Mouse (Mus musculus): ENCODE data around the gene Gm17018.

Gm17018 gene

GRCm38 (mm10) chr19:45549128-45549915 lies 11.1 kb upstream of the Gm17018 start:
- in situ Hi-C loops (cut with MboI, MseI): loop anchor here (5.0 kb wide), 1 partner anchor 312 kb away; the partner anchor contains the start of gene Lbx1

DNA sequence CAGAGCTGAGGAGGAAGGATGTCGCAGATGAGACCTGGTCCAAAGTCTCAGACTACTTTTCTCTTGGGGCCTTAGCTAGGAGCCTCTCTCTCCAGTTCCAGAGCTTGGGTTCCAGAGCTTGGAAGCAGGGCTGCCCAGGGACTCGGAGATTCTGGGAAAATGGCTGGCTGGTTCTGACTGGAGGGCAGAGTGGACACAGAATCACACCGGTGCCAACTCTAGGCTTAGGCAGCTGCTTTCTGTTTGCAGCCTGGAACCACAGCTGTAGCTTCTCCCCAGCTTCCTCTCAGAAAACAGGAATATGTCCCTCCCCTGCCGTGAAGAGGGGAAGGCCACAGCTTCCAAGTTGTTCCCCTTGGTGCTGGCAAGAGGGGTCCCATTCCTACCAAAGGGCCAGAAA lies 10.5 kb upstream of the Gm17018 start:
- in situ Hi-C loops (cut with MboI, MseI): loop anchor here (5.0 kb wide), 1 partner anchor 313 kb away; the partner anchor contains the start of gene Lbx1

- in situ Hi-C loops (cut with MboI, MseI): no loop called here
Measured at GRCm38 (mm10) chr19:45552187-45552586, 8.2 kb upstream of the Gm17018 start.

GRCm38 (mm10) chr19:45554136-45554535 lies 6.3 kb upstream of the Gm17018 start:
- in situ Hi-C loops (cut with MboI, MseI): no loop called here

DNA sequence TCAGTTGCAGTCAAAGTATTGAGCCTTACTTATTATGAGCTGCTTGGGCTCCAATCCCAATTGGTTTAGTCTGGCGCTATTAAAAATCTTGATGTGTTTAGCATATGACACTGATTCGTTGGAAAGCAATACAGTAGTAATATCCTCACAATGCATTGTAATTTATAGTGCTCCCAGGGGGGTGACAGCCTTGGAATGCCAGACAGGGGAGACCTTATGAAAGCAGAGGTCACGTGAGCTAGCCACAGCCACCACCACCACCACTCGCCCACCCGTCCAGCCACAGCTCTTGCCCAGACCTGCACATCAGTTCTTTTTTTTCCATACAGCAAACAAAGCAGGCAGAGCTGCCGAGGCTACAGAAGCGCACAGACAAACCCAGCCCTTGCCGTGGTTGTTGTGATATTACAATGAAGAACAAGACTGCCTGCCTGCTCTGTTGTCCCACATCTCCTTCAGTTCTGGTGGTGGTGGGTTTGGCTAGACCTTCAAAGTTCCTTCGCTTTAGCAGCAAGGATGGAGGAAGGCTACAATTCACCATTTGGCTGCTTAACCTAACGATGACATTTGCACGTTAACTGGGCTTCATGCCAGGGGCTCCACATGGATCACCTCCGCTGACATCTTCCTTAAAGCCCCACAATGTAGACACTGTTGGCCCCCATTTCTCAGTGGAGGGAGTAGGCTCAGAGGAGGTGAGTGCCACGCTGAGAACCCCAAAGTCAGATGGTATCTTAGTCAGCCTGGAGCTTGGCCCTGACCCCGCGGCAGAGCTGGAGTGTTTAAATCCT lies 5.7 kb downstream of the Gm17018 start:
- in situ Hi-C loops (cut with MboI, MseI): no loop called here

- in situ Hi-C loops (cut with MboI, MseI): no loop called here
Measured at GRCm38 (mm10) chr19:45567367-45567766, 7.0 kb downstream of the Gm17018 start.

GRCm38 (mm10) chr19:45573033-45573432 lies 12.6 kb downstream of the Gm17018 start:
- in situ Hi-C loops (cut with MboI, MseI): loop anchor here (5.0 kb wide), 1 partner anchor 174 kb away; the partner anchor contains the start of gene Npm3

DNA sequence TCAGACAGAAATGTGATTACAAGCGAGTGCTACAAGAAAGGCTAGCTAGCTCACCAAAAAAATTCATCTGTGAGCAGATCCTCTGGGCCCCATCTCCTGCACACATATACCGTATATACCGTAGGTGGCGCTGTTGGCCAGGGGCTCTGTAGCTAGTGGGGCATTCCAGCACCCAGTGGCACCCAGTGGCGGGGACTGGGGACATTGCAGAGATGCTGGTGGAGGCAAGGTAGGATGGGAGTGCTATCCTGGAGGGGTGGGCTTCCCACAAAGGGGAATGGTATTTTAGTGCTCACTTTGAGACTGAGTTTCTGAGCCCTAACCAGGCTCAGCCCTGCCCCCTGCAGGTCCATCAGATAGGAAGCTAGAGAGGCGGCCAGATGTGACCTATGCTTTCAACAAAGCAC lies 13.4 kb downstream of the Gm17018 start:
- in situ Hi-C loops (cut with MboI, MseI): loop anchor here (5.0 kb wide), 1 partner anchor 173 kb away; the partner anchor contains the start of gene Npm3

DNA sequence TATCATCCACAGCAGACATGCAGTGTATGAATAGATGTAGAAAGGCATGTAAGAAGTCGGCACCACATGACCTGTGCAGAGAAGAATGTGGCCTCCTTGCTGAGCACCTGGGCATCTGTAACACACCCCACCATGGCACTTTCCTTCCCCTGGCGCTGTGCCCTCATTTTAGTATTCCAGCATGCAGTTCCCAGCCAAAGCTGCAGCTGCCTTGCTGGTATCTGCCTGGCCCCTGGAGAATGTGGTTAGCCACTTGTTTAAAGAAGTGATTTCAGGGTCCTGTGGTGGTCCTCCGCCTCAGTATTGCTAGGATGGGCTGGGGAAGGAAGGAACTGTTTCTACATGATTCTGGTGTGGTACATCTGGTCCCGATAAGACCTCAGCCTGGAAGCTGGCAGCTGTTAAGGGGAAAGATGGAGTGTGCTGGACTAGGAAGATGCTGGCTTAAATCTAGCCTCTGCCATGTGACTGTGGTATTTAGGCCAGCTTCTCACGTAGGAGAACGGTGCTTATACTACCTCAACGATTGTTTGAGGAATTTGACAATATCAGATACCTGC lies 14.0 kb downstream of the Gm17018 start:
- in situ Hi-C loops (cut with MboI, MseI): loop anchor here (5.0 kb wide), 1 partner anchor 173 kb away; the partner anchor contains the start of gene Npm3

DNA sequence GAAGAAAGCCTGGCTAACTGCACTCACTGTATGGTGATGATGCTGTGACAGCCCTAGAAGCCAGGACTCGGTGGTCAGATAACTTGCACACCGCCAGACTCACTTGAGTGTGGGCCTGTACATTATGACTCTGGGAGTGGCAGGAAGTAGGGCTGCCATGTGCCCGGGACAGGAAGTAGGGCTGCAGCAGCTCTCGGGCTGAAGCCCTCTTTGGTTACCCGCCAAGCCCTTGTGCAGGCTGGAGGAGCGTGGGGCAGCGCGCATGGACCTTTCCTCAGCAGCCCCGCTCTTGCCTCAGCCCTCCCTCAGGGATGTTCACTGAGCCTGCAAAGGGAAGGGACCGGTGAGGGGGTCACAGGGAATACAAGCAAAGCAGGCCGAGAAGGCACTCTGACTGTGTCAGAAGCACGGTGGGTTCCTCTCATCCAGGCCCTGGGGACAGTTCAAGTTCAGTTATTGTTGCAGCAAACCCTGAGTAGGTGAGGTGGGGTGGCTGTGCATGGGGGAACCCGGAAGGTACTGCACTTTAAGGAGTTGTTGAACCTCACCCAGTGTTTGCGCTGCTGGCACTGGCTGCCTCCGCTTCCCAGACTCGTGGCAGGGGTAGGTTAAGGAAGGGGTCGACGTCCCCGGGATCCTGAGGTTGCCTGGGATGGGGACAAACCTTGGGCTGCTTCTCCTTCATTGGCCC lies 14.7 kb downstream of the Gm17018 start:
- in situ Hi-C loops (cut with MboI, MseI): loop anchor here (5.0 kb wide), 1 partner anchor 172 kb away; the partner anchor contains the start of gene Npm3

DNA sequence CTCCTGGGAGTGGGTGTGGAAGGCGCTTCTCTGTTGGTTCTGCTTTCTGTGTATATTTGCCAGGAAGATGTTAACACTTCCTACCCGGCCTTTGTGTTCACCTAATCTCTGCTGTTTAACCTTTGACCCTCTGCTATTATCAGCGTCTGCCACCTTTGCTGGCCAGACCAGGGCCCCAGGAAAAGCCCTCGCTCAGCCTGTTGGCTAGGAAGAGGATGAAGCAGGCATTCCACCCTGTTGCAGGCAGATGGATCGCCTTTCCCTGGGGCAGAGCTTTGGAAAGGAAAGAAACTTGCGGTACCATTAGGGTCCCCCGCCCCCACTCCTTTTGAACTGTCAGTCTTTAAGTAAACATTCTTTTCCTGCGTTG lies 15.2 kb downstream of the Gm17018 start:
- in situ Hi-C loops (cut with MboI, MseI): no loop called here

DNA sequence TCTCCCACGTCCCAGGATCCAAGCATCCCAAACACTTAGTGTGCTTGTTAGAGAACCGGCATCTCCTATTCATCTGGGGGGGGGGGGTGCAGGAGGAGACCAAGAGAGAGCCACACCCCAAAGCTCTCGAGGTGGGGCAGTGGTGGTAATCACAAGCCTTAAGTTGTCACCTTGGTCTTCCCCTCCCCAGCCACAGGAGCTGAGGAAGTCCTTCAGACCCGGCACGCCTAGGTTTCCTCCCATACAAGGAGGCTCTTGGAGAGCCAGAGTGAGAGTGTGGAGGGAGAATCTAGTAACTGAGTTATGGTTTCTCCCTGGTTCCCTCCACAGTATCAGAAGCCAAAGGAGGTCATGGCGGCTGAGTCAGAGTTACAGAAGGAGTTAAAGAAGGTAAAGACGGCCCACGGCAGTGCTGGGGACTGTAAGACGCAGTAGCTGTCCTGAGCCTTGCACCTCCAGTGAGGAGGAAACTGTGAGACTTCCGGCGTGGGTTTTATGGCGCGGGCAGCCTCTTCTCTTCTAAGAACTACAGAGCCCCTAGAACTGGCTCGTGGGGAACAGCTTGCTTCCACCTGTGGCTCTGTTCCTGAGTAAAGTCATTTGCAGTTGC lies 16.8 kb downstream of the Gm17018 start:
- in situ Hi-C loops (cut with MboI, MseI): no loop called here

DNA sequence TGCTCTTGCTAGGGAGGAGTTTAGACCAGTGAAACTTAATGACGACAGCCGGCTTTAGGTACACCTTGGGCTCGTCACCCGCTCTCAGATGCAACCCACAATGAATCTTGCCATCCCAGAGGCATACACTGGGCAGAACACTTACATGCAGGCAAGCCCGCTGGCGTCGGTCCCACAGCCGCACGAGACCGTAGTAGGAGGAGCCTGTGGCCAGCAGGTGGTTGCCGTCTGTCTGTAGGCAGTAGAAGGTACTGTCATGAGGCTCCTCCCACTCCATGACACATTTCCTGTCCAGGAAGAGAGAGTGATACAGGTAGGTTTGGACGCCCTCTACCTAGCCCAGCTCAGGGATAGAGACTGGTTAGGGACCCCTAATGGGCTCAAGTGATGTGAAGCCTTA lies 18.6 kb downstream of the Gm17018 start:
- in situ Hi-C loops (cut with MboI, MseI): no loop called here

DNA sequence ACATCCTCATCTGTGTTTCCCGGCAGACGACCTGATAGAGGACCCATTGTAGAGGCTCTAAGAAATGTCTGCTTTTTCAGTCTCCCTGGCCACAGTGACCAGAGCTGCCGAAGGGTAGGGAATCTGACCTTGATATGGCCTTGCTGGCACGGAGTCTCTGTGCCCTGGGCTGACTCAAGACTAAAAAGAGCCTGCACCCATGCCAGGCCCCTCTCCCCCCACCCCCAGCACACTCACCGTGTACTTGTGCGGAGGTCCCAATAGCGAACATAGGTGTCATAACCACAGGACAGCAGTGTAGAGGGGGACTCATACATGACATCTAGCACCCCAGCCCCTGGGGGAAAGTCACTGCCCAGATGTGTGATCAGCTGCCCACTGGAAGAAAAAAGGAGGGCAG lies 19.0 kb downstream of the Gm17018 start:
- in situ Hi-C loops (cut with MboI, MseI): no loop called here

- in situ Hi-C loops (cut with MboI, MseI): no loop called here
Measured at GRCm38 (mm10) chr19:45580235-45580634, 19.8 kb downstream of the Gm17018 start.

DNA sequence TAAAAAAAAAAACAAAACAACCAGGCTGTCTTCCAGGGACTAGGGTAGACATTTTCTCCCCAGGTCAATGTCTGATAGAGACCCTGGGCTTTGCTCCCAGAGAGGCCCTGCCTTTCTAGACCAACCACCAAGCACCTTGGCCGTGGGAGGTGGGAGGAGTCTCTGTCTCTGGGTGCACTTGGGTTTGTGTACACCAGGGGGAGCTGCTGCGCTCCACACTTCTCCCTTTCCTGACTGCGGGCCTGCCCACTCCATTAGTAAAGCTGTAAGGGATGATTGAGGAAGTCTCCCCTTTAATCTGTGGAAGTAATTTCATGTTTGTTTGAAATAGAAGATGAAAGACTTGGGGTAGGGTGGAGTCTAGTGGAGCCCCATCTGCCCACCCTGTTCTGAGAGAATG lies 20.8 kb downstream of the Gm17018 start:
- in situ Hi-C loops (cut with MboI, MseI): no loop called here

DNA sequence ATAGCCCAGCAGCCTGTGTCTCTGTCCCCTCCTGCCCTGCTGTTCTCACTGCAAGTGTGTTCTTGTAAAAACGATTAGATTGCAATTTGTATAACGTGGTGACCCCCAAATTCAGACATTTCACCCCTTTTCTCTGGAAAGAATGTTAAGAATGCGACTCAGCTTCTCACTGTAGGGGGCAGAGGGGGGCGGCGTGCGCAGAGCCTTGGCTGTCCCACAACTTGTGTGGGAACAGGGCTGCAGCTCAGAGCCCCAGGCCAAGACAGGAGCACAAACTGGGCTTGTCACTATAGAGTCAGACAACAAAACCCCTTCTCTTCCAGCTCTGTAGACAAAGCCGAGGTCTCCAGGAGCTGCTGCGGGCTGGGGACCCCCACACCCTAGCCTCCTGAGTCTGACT lies 21.7 kb downstream of the Gm17018 start:
- in situ Hi-C loops (cut with MboI, MseI): no loop called here

GRCm38 (mm10) chr19:45583136-45583535 lies 22.7 kb downstream of the Gm17018 start:
- in situ Hi-C loops (cut with MboI, MseI): no loop called here

GRCm38 (mm10) chr19:45584856-45585620 lies 24.6 kb downstream of the Gm17018 start:
- in situ Hi-C loops (cut with MboI, MseI): no loop called here

GRCm38 (mm10) chr19:45586850-45587249 lies 26.4 kb downstream of the Gm17018 start:
- in situ Hi-C loops (cut with MboI, MseI): no loop called here
